Mouse (Mus musculus) cerebellum, adult 18-20 months (tissue): ENCODE measurements around the gene Smbd1.

Source experiments
- DNase-seq, 2 experiments: peaks; one replicate each; pipeline ENCODE4 v3.0.0; 2021

Gene Smbd1

GRCm38 (mm10) chr16:32810321-32810720 is at the start of gene Smbd1:
Gene Smbd1, minus strand, starts transcription at chr16:32810477.
- no peak for DNase-seq

GRCm38 (mm10) chr16:32858771-32859636 is 48.7 kb upstream of the Smbd1 start:
- no peak for DNase-seq

- DNase-seq = no peak
Measured at GRCm38 (mm10) chr16:32858356-32858755, 48.1 kb upstream of the Smbd1 start.

GRCm38 (mm10) chr16:32856751-32857150 is 46.5 kb upstream of the Smbd1 start:
- DNase-seq = no peak

- no peak for DNase-seq
Measured at GRCm38 (mm10) chr16:32854050-32854571, 43.8 kb upstream of the Smbd1 start.

GRCm38 (mm10) chr16:32853492-32854049 is 43.3 kb upstream of the Smbd1 start:
- DNase-seq = no peak

- DNase-seq = no peak
Measured at GRCm38 (mm10) chr16:32849042-32849830, 39.0 kb upstream of the Smbd1 start.

- no peak for DNase-seq
Measured at GRCm38 (mm10) chr16:32847103-32847502, 36.8 kb upstream of the Smbd1 start.

- no peak for DNase-seq
Measured at GRCm38 (mm10) chr16:32831501-32831900, 21.2 kb upstream of the Smbd1 start.

GRCm38 (mm10) chr16:32829104-32829503 is 18.8 kb upstream of the Smbd1 start:
- no peak for DNase-seq

GRCm38 (mm10) chr16:32826521-32826920 is 16.2 kb upstream of the Smbd1 start:
- DNase-seq = no peak

- DNase-seq = no peak
Measured at GRCm38 (mm10) chr16:32825380-32825779, 15.1 kb upstream of the Smbd1 start.

- DNase-seq = no peak
Measured at GRCm38 (mm10) chr16:32824061-32824460, 13.8 kb upstream of the Smbd1 start.

GRCm38 (mm10) chr16:32823487-32823886 is 13.2 kb upstream of the Smbd1 start:
- DNase-seq = no peak

- DNase-seq = no peak
Measured at GRCm38 (mm10) chr16:32822881-32823280, 12.6 kb upstream of the Smbd1 start.

GRCm38 (mm10) chr16:32822450-32822827 is 12.2 kb upstream of the Smbd1 start:
- DNase-seq = no peak

- no peak for DNase-seq
Measured at GRCm38 (mm10) chr16:32821772-32822449, 11.6 kb upstream of the Smbd1 start.

GRCm38 (mm10) chr16:32818441-32818840 is 8.2 kb upstream of the Smbd1 start:
- DNase-seq = no peak

- no peak for DNase-seq
Measured at GRCm38 (mm10) chr16:32818036-32818435, 7.8 kb upstream of the Smbd1 start.

- no peak for DNase-seq
Measured at GRCm38 (mm10) chr16:32815160-32815605, 4.9 kb upstream of the Smbd1 start.

GRCm38 (mm10) chr16:32814539-32814938 is 4.3 kb upstream of the Smbd1 start:
- peak; percentile 48 to 57 for DNase-seq

GRCm38 (mm10) chr16:32813771-32814170 is 3.5 kb upstream of the Smbd1 start:
- no peak for DNase-seq

GRCm38 (mm10) chr16:32813362-32813761 is 3.1 kb upstream of the Smbd1 start:
- DNase-seq = no peak
